Mouse (Mus musculus) heart, postnatal 0 days (tissue): ENCODE data around the gene Smad3.

Experiments used
- CTCF ChIP-seq: IDR thresholded peaks from 2 replicates; pipeline ENCODE4 v1.5.1; 2016; ENCODE audit warnings: antibody characterized with exemption, control low read depth, low read depth
- EP300 ChIP-seq: IDR thresholded peaks from 2 replicates; pipeline ENCODE4 v1.6.1; 2016; ENCODE audit warnings: antibody characterized with exemption, low read depth

DNA sequence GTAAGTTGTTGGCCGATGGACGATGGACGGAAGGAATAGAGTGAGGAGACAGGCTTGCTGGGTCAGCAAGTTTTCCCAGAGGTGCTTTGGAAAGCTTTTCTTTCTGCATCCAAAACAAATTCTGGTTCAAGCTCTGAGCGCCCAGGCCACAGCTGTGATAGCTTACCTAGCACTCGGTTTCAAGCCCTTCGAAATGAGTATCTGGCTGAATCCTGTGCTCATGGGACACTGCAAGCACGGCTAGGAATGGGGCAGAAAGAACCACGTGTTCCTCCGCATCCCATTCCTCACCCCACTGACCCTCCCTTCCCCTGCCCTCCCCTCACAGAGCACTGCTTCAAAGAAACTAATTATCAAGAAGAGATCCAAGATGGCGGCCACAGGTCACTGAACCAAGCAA is 28.8 kb downstream of the Smad3 start:
- TF ChIP-seq EP300, result no peak
- TF ChIP-seq CTCF, result no peak
